ENCODE assay signal across 11 mouse cellular contexts in the genomic region with DNA sequence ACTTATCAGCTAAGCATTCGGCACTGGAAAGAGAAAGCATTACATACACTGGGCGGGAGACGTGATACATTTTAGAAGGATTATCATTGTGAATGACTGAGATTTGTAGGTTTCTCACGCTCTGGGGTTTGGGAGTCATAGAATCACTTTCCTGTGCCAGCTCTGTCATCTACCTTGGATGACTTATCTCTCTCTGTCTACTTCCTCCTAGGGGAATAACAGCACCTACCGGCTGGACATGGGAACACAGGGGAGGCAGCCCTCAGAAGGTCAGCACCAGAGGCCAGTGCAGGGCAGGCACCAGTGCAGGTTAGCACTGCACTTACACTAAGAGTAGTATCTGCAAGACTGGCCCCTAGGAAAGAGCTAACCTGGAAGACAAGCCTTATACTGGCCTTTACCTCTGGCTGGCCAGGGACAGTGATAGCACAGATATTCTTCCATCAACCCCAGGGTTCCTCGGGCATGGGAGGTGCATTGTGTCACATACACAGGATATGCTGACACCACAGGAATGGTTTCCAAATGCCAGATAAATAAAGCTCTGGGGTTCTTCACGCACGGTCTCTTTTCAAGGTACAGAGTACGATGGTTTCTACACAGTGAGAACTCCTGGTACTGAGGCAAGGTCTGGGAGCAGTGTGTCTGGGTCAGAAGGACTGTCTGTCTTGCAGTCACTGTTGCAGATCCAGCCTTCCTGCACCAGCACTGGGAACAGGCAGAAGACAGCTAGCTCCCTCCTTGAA.
DNase-seq lines count a peak whose midpoint lies in the region; TF ChIP-seq lines count a peak whose summit lies in the region.
"Had no signal": no experiment of that assay in that cellular context is flagged by ENCODE, and none has a peak within 500 bp of the region (broad histone marks: within the 10 kb centered on the region; RNA-seq: fewer than 3 reads in every experiment).

No protein-coding gene starts in this region.

- H3K4me3 ChIP-seq in gastrocnemius, adult 2 months: no peak overlapping the region
- H3K4me3 ChIP-seq in limb, embryonic 10.5 days: no peak overlapping the region
- H3K4me3 ChIP-seq: heart, embryonic 10.5 days had no signal

- WGBS in limb, embryonic 10.5 days: 76% methylated on average over 9 of the region's 9 CpGs

- intact Hi-C loops in gastrocnemius, adult 2 months (cut with DNase I): no loop called here

- TF ChIP-seq CTCF in gastrocnemius, adult 2 months (IDR thresholded peaks at IDR 0.05): peak; percentile 2; the same call in 1 of the 2 replicates

- DNase-seq in gastrocnemius, adult 2 months: no peak
- DNase-seq in gastrocnemius, postnatal 4 days (ENCODE audit: low spot score in 2 of 2): no peak
- DNase-seq in lung, postnatal 10 days: peak; percentile 12
- DNase-seq in lung, postnatal 25 days (ENCODE audit: low spot score): no peak
- peak; percentile 9 for DNase-seq in kidney, adult 18-20 months
- peak; percentile 34 for DNase-seq in limb, embryonic 10.5 days (ENCODE audit: low spot score)
- DNase-seq in right cerebral cortex, adult 18-20 months: no peak
- DNase-seq in ovary, postnatal 14 days (ENCODE audit: low spot score): no peak
- DNase-seq: cerebellum, adult 2 months had no signal

- peaks cover 30% of the 10 kb centered on the region for H3K4me1 ChIP-seq in limb, embryonic 10.5 days

- no peaks in the 10 kb centered on the region for H3K9me3 ChIP-seq in limb, embryonic 10.5 days (replicated peaks)
- H3K9me3 ChIP-seq: heart, embryonic 10.5 days had no signal

- no peak overlapping the region for H3K27ac ChIP-seq in gastrocnemius, adult 2 months
- H3K27ac ChIP-seq in limb, embryonic 10.5 days: 0 out of 2 replicates have a peak overlapping the region, but pooled peaks have one; percentile 28
- H3K27ac ChIP-seq: heart, embryonic 10.5 days; hindbrain, embryonic 14.5 days had no signal

- H3K36me3 ChIP-seq in limb, embryonic 10.5 days: no peaks in the 10 kb centered on the region
- H3K36me3 ChIP-seq: heart, embryonic 10.5 days had no signal

- peaks cover 8% of the 10 kb centered on the region; the same call in 1 of the 2 replicates for H3K27me3 ChIP-seq in limb, embryonic 10.5 days (ENCODE audit: low read depth, poor library complexity, severe bottlenecking)

Comparison
In these comparisons a context has a peak if more than half of its experiments do, and no peak if none do; other contexts are left out.
1. DNase-seq: peak in lung, postnatal 10 days (single experiment), kidney, adult 18-20 months (single experiment) and limb, embryonic 10.5 days (single experiment); none in gastrocnemius, adult 2 months (single experiment), gastrocnemius, postnatal 4 days (0 of 2), lung, postnatal 25 days (single experiment), right cerebral cortex, adult 18-20 months (single experiment) and ovary, postnatal 14 days (single experiment).